Mouse (Mus musculus) granulocyte monocyte progenitor cell, adult 5-6 weeks (primary cell): ENCODE data around the gene Syt1. TPM values are rescaled to one million over a fixed set of nuclear protein-coding genes. Genes with fewer than 3 reads are reported as not detected.

ENCODE experiments used
- ATAC-seq: replicated peaks from 2 replicates; pipeline ENCODE4 v1.8.0; 2016; ENCODE audit warnings: mild to moderate bottlenecking, moderate TSS enrichment, inconsistent platforms; ENCODE audit not compliant: poor library complexity, severe bottlenecking
- total RNA-seq, 2 experiments: library from RNA; stranded (forward) in 1 of 2; stranded (reverse) in 1 of 2; fragments of 200-712, 200-1000 nt in 1 of 2; fragments of >200 nt in 1 of 2; fragmentation: Nextera tagmentation in 1 of 2; gene quantifications; 2 replicates each; pipeline ENCODE4 v1.2.3; 2014 to 2017

The Syt1 gene
- total RNA-seq, 2 experiments from 2014 or later, result not detected

DNA sequence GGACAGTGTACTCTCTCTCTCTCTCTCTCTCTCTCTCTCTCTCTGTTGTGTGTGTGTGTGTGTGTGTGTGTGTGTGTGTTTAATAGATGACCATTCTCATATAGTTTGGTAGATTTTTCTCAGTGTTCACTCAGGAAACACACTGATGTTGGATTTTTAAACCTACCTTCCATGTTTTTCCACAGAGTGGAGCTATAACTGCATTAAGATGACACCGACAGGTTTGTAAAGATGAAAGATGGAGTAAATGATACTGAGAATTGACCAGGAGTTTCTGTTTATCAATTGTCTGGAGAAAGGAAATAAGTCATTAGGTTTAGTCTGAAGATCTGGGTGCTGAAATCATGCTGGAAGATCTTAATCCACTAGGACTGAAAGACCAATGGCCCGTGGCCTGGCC lies 554.9 kb downstream of the Syt1 start:
- ATAC-seq, result no peak

GRCm38 (mm10) chr10:108455204-108455603 lies 555.6 kb downstream of the Syt1 start:
- ATAC-seq, result no peak

- ATAC-seq, result no peak
Observed at GRCm38 (mm10) chr10:108454691-108455117, 556.1 kb downstream of the Syt1 start.

DNA sequence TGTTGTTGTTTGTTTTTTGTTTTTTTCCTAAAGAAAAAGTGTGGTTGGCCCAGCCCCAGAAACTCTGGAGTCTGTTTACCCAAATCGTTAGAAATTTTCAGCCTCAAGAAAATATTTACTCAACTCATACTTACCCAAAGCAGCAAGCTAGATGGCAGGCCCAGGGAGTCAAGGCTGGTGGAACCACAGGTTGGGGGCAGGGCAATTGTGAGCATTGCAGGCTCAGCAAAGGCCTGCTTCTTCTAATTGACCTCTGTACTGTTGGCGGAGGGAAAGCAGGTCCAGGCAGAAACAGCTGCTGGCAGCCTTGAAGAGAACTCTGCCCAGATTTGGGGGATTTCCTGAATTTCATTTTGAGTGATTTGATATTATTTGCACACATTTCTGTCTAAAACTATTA lies 557.2 kb downstream of the Syt1 start:
- ATAC-seq, result no peak

DNA sequence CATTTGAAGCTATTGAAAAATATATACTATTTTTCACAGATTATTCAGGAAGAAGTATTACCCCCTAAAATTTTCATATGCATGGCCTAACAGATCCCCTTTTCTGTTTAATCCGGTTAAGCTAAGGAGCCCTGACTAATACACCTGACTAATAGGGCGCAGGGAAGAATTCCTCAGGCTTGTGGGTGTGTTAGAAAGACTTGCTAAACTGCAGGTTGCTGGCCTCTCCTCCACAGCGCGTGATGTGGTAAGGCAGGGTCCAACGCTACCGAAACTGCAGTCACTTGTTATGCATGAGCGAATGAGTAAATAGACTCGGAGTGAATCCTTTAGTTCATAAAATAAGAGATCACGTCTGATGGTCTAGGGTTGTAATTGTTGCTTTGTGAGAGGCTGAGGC lies 558.4 kb downstream of the Syt1 start:
- ATAC-seq, result no peak

- ATAC-seq, result 0 out of 2 replicates have a peak, but pooled peaks have one; percentile 33
Observed at GRCm38 (mm10) chr10:108451516-108451915, 559.3 kb downstream of the Syt1 start.

GRCm38 (mm10) chr10:108450401-108450800 lies 560.4 kb downstream of the Syt1 start:
- no peak for ATAC-seq

DNA sequence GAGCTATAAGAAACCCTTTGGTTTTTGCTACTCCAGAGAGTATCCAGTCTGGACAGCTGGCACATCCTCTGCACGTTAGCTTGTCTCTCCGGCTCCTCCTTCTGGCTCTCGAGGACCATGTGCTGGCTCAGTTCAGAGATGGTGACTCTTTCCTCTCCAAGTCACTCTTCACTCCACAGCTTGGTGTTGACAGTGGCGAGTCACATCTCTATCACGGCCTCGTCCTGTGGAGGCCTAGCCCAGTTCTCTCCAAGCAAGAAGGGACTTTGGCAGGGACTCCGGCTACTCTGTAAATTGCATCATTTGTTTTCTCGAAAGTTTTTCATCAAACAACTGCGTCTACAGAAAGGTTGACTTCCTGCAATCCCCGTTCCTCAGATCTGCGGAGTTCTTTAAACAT lies 562.4 kb downstream of the Syt1 start:
- no peak for ATAC-seq
